Mouse (Mus musculus): Measurements from ENCODE around the gene Eif1ax.
"Not testable (repeated sequence)": the region's sequence is repeated elsewhere in the genome, so short reads cannot be mapped to it uniquely, and the experiment has no call there.

Gene Eif1ax

DNA sequence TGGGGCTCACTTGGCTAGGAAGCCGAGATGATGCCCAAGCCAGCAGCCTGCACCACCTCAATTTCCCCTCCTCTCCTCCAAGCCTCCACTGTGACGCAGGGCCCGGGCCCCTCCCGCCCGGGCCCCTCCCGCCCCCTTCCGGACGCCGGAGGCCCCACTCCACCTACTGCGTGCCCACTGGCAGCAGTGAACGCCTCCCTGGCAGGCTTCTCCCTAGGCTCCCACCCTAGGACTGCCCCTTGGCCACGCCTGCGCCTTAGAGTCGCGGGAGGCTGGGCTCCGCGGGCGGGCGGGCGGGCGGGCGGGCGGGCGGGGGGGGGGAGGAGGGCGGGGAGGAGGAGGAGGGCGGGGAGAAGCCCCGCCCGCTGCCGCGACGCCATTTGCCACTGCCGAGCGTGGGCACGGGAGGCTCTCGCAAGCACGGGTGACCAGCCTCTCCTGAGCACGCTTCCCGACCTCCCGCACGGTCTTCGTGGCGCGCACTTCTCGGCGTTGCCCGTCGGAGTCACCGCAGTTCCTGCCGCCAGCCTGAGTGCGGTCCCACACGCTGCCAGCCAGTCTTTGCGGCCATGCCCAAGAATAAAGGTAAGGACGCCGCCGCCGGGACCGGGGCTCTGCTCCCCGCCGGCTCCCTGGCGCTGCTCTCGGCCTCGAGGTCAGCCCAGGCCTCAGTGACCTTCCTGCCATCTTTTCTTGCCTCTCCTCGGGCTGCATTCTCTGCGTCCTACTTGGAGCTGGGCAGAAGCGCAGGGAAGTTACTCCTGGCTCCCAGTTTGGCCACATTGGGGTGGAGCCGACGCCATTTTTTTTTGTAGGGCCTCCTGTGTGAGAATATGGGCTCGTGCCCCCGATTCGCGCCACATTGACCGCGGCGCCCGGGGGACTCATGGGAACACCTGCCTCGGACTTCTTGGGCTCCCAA is at the start of gene Eif1ax:
Eif1ax (plus strand) TSS at position 348 of the 922 bp plus-strand sequence.
- DNase-seq (ENCODE audit: low spot score) = peak; percentile 89

DNA sequence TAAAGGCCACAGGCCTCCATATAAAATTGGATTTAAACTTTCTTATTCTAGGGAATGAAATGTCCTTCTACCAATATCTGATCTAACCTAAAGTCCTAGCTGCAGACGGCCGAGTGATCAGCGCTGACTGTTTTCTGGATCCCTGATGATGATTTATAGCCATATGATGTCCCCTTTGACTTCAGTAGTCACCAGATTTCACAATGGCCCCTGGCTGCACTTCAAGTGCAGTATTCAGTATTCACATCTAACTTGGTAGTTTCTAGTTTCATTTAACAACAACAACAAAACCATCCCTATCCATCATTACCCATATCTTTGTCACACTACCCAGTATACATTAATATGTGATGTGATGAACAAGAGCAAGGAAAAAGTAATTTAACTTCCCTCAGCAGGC is 7.5 kb upstream of the Eif1ax start:
- DNase-seq (ENCODE audit: low spot score) = no peak

DNA sequence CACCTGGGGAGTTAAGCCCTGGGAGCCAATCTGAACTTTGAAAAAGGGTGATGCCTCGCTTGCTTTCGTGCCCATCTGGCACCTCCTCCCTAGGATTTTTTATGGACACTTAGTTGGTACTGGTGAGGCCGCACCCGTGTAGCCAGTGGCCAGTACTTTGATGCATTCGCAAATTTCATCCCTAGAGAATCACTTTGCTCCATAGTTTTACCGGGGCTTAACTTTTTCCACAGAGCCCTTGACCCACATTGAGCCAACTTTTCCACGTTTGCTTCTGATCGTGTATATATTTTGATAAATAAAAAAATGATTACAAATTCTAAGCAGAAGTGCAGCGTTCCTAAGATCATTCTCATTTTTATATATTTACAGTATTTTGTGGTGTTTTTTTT is 771 bp downstream of the Eif1ax start:
- DNase-seq (ENCODE audit: low spot score) = no peak

DNA sequence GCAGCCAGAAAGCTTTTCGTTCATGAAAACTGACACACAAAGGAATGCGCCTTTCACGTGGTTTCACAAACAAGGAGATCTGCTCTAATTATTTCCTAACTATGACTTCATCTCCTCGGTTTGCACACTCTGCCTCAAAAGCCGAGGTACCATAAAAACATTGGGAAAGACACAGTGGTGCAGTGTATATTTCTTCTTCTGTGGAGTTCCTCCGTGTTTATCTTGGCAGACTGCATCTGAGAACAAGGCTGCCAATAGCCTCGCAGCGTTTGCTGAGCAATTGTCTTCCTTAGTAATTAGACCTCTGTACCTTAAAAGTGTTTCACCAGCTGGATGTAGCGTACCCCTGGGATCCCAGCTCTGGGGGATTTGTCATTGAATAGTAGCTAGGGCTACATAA is 15.1 kb downstream of the Eif1ax start:
- no peak for DNase-seq (ENCODE audit: low spot score)

DNA sequence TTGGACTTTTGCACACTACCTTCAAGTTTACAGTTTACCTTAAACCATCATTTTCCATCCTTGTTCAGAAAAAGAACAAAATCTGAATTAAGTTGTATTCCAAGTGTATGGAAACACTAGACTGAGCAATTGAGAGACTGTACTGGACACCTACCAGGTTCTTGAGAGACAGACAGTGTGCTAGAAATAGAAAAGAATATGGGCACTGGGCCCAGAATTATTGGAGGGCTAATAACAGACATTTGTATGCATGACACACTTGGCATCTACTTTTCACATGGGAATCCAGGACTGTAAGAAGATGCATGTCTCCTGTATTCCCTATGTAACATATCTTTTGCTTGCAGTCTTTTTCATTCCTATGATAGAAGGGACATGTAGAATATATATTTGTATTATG is 17.0 kb downstream of the Eif1ax start:
- DNase-seq (ENCODE audit: low spot score) = no peak

DNA sequence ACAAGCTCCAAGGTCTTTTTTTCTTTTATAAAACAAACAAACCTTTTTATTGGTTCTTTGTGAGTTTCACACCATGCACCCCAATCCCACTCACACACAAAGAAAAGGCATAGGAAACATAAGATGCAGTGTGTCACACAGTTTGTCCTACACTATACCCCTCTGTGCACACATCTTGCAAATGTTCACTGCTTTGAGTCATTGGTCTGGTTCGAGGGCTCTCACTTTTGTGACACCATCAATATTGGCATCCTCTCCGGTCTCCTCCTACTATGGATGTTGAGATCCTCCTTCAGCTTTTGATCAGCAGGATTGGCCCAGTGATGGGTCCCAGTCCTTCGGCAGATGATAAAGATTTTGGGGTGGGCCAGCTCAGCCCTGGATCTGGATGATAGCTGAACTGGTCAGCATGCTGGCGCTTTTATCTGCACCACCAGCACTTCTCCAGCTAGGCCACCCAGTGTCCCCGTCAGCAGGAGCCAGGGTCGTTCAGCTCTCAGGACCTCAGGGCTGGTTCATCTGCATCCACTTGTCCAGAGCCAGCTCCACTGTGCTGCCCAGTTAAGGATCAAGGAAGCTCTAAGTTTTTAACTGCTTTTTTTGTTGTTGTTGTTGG is 18.5 kb downstream of the Eif1ax start:
- no peak for DNase-seq (ENCODE audit: low spot score)

DNA sequence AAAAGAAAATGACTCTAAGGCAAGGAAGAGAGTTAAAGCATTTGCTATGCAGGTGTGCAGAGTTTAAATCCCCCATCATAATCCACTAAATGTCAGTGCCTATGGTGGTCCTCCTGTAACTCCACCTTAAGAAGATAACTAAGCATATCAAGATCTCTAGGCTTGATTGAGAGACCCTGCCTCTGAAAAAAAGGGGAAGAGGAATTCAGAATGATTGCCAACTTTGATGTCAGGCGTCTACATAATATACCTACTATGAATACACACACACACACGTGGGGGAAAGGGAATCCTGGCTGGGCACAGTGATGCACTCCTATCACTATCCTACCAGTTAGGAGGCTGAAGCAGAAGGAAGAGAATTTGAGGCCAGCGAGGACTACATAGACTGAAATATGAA is 19.3 kb downstream of the Eif1ax start:
- DNase-seq (ENCODE audit: low spot score) = no peak

DNA sequence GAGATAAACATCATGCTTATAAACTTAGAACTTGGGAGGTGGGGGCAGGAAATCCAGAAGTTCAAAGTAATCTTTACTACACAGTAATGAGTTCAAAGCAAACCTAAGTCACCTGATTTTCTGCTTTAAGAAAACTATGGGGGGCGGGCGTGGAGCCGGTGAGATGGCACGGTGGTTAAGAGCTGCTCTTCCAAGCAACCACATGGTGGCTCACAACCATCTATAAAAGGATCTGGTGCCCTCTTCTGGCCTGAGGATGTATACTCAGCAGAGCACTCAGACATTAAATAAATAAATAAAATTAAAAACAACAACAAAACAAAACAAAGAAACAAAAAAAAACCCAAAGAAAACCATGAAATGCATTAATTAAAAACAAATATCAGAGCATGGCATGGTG is 37.3 kb downstream of the Eif1ax start:
- DNase-seq (ENCODE audit: low spot score) = peak; percentile 69

DNA sequence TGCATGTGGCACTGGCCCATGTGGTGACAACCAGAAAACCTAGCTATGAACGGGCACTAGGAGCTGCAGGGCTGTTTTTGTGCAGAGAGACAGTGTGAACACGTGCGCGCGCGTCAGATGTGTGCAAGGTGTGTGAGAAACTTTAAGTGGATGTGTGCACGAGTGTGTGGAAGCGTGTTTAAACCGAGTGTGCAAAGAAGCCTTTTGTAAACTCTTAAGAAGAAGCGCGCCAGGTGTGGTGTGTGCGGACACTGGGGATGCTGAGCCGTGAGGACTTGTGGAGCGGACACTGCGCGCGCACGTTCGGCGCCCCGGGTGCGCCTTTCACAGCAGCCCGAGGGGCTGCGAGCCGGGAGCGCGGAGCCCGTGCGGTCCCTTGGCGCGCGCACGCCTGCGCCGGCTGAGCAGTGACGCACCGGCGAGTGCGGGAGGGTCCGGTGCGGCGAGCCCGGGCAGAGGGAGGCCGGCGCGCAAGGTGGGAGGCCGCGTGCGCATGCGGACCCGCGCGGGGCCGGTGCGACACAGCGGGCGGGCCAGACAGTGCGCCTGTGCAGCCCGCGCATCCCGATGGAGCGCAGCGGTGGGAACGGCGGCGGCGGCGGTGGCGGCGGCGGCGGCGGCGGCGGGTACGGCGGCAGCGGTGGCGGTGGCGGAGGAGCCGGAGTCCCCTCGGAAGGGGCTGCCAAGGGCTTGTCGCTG is 42.3 kb downstream of the Eif1ax start, which contains the start of gene Map7d2:
Map7d2 (plus strand) TSS at position 443 of the 699 bp plus-strand sequence.
- no peak for DNase-seq (ENCODE audit: low spot score)

DNA sequence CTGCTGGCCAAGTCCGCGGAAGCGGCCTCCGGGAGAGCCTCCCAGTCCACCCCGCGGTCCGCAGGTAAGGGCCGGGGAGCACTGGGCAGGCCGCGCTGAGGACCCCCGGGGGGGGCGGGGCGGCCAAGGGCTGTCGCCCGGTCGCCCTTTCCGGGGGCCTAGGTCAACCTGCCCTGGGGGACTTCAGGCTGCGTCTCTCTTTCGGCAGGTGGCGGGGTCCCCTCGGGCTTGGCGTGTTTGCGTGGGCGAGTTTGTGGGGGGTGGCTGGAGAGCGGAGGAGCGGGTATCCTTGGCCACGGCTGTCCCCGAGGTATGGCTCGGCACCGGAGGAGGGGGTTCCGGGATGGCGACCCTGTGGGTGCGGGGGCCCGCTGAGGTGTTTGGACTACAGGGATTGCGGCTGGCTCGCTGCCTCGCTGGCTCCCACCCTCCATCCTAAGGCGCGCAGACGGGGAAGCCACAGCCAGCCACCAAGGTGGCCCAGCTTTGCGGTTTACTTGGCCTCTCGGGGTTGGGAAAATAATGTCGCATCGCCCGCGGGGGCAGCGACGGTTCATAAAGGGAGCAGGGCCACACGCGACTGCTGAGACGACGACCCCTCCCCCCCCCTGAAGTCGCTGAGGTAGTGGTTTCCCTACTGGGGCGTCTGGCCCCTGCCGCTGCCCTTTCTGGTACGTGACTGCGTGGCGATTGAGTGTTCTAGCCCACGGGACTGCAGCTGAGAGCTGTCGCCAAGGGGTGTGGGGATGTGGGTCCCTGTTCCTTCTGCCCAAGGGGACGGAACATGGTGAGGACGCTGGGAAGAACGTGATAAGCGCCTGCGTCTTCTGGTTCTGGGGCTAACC is 43.1 kb downstream of the Eif1ax start:
- DNase-seq (ENCODE audit: low spot score) = no peak

DNA sequence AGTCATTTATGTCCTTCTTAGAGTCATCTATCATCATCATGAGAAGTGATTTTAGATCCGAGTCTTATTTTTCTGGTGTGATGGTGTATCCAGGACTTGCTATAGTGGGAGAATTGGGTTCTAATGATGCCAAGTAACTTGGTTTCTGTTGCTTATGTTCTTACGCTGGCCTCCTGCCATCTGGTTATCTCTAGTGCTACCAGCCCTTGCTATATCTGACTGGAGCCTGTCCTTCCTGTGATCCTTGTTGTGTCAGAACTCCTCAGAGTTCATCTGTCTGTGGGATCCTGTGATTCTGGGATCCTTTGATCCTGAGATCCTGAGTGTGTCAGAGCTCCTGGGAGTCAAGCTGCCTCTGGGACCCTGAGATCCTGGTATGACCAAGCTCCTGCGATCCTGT is 58.5 kb downstream of the Eif1ax start:
- DNase-seq (ENCODE audit: low spot score) = not testable (repeated sequence)
